Mouse (Mus musculus) activated CD4-positive, CD25-positive, alpha-beta regulatory T cell, adult 4 months (primary cell): Measurements from ENCODE around the gene Cacnb2. TPM values are rescaled to one million over a fixed set of nuclear protein-coding genes. Genes with fewer than 3 reads are reported as not detected.

Experiments used
- ATAC-seq: one replicate; pipeline ENCODE4 v1.8.0; 2017
- polyA plus RNA-seq, 2 experiments: library from polyadenylated mRNA; unstranded; fragments of 100-300 nt; shearing (Covaris generic); gene quantifications; one replicate each; pipeline ENCODE4 v1.2.1; 2017

Gene Cacnb2
- polyA plus RNA-seq, 2 experiments from 2014 or later, result 0.15 TPM; not detected in 1

DNA sequence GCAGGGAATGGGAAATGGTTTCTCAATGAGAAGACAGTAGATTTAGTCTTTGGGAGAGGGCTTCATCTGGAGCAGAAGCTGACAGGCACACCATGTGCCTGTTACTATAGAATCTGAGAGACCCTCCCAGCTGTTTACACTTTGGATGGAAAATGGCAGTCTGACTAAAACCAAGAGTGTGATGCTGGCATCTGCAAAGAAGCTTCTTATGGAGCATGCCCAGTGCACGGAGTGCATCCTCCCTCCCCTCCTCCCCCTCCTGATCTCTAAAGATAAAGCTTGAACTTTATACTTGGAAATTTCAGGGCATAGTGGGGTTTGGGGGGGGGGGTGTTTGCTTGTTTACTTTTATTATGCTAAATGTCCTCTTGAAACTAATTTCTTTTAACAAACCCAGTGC is 270.2 kb downstream of the Cacnb2 start:
- ATAC-seq, result no peak

- ATAC-seq, result no peak
Observed at GRCm38 (mm10) chr2:14873701-14874181, 270.9 kb downstream of the Cacnb2 start.

- no peak for ATAC-seq
Observed at GRCm38 (mm10) chr2:14874281-14875037, 271.6 kb downstream of the Cacnb2 start.

- no peak for ATAC-seq
Observed at GRCm38 (mm10) chr2:14875121-14875520, 272.2 kb downstream of the Cacnb2 start.

- ATAC-seq, result no peak
Observed at GRCm38 (mm10) chr2:14875616-14876015, 272.7 kb downstream of the Cacnb2 start.

- no peak for ATAC-seq
Observed at GRCm38 (mm10) chr2:14878953-14879352, 276.1 kb downstream of the Cacnb2 start.

DNA sequence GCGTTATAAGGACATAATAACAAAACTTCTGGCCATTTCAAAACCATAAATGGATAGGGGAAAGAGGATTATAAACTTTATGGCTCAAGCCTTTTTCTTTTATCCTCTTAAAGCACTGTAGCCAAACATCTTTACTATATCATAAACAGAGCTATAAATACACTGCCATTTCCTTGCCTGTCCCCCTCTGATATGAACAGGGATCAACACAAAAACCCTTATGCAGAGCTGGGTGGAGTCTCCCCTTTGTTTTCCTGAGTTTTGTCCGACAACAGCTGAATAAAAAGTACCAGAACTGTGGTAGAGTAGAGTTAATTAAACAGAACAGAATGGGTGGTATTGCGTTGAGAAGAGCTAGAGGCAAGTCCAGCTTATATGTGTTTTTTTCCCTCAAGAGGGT is 280.6 kb downstream of the Cacnb2 start:
- no peak for ATAC-seq

DNA sequence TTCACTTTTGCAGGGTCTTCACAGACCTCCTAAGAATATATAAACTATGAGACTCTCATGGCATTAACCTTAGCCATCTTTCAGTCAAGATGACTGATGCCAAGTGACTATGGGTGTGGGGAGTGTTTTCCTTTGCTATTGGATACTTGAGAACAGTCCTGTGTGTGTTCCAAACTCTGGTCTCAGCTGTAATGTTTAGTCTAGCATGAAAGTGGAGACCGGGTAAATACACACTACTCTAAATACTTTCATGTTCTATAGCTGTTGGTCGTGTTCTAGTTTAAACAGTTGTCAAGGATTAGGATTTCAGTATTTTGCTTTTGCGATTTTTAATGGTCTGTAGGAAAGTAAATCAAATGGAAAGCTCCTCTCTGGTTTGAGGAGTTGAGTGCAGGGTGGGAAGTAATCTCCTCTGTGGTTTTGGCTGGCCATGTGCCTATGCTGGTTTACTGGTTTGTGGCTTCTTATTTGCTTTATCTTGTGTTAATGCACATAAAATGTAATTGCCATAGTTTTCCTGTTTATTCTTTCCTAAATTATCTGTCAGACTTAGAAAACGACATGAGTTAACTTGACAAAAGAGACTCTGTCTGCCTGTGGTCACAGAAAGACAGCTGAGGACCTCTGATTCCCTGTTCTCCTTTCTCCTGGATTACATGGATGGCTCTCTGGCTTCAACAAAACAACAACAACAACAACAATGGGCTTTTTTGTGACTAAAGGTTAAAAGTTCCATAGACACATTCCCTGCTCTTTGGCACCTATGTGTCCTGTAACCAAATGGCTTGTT is 285.7 kb downstream of the Cacnb2 start:
- no peak for ATAC-seq

GRCm38 (mm10) chr2:14903837-14904236 is 300.9 kb downstream of the Cacnb2 start:
- ATAC-seq, result no peak

- ATAC-seq, result no peak
Observed at GRCm38 (mm10) chr2:14904865-14905264, 302.0 kb downstream of the Cacnb2 start.

DNA sequence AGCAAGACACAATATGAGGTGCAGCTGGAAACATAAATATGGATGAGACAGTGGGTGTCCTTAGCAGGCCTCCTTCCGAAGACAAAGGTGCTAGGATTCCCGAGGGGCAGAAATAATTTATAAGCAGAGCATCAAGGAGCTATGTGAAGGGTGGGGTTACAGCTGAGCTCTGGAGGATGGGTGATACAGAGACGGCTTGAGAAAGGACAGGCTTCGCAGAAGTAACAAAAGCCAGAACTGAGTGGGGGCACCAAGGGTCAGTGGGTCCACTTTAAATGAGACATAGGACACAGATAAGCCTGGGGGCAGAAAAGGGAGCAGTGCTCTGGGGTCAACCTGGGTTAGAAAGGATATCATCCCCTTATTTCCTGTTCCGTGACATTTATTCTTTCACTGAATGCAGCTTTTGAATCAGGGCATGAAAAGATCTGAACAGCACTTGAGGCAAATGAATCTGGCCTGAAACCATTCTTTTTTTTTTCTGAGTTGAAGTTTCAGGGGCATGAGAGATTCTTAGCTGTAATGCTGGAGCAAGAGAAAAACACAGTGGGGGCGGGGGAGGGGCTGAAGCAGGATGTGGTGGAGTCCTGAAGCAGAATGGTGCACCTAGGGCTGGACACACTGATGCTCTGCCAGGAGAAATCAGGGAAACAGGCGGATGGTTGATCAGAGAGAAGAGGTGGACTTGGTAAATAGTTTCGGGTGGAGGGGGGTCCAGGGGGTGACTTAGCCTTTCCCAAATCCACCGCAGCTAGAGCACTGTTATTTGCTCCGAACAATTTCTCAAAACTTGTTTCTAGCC is 304.4 kb downstream of the Cacnb2 start:
- no peak for ATAC-seq

DNA sequence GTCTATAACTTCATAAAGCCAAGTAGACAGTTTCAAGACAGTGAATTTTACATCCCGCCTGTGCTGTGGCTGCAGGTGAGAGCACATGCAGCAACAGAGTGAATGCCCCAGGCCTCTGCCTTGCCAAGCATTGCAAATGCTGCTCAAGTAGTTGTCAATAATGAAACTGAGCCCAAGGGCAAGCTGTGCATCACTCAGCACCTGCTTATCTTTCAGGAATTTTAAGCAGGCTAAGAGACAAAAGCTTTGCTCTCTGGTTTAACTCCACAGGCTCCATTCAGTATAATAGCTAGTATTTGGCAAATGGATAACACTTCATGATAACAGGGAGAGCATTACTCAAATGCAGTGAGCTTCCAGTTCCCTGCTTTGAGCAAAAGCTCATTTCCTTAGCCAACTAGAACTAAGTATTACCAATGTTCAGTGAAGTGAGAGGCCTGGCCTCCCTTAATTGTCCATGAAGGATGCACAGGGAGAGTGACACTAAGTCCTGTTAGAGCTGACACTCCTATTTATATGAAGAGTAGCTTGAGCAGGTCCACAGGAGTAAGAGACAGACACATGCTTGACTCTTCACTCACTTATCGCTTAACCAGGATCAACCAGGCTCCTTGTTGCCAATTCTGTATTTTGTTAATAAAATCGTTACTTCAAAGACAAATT is 314.8 kb downstream of the Cacnb2 start:
- no peak for ATAC-seq

- ATAC-seq, result no peak
Observed at GRCm38 (mm10) chr2:14929866-14930265, 327.0 kb downstream of the Cacnb2 start.

DNA sequence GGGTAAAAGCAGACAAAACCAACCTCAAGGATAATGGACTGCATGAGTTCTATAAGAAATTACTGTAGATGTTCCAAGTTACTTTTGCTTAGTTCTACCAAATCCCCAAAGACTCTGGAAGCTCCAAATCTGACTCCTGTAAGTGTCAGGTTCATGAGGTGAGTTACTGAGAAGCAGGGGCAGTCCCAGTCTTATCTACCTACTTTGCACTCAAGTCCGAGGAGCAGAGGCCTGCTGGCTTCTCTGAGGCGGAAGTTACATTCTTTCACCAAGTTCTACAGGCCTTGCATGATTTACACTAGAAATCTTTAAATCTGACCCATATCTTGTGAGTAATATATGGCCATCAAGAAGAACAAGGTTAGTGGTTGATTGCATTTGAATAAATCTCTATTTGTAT is 329.1 kb downstream of the Cacnb2 start:
- ATAC-seq, result no peak

DNA sequence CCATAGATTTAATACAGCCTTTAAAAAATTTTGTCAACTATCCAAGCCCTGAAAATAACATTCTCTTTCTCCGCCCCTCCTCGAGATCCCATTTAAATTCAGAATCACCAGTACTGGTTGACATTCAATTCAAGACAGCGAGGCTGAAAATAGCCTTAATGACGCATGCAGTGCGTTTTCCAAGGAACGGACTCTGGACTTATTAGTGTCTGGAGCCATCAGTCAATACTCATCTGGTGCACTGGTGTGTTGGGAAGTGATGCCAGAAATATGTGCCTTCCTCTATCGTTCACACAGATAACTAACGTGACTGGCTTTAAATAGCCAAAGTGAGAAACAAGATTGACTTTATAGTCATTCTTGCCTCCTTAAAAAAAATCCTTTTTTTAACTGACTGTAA is 333.6 kb downstream of the Cacnb2 start:
- ATAC-seq, result no peak

DNA sequence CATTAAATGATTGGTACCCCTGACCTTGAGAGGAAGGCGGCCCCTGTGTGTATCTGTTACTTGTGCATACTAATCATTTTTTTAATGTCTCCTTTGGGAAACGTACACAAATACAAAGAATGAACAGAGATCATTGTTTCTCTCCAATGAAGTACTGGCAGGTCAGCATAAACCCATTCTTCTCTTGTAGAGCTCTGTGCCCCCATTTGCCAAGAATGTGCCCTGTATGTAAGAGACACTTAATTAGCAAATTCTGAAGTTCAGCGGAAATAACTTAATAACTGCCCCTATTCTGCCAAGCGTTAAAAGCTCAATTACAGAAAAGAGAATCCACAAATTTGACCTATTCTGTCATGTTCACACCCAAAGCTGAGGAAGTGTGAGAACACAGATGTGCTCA is 339.4 kb downstream of the Cacnb2 start:
- no peak for ATAC-seq

DNA sequence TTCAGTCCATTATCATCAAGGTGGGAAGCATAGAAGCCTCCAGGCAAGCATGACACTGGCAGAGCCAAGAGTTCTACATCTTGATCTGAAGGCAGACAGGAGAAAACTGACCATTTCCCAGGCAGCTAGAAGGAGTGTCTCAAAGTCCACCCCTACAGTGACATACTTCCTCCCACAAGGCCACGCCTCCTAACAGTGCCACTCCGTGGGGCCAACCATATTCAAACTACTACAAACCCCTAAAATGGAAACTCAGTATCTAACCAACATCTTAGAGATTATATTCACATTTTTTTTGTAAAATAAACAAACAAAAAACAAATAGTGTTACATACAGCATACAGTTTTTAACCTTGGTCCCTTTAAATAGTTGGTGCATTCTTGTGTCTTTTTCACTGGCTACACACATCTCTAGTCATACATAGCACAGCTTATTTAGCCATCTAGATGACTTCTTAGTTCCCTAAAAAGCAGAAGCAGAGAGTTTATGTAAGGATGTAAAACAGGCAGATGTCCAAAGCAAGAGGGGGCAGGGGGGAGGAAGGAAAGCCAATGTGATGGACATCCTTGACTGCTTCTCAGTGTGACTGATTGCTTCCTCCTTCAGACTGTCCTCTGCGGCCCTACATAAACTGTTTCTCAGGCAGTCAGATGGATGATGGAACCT is 340.9 kb downstream of the Cacnb2 start:
- no peak for ATAC-seq

DNA sequence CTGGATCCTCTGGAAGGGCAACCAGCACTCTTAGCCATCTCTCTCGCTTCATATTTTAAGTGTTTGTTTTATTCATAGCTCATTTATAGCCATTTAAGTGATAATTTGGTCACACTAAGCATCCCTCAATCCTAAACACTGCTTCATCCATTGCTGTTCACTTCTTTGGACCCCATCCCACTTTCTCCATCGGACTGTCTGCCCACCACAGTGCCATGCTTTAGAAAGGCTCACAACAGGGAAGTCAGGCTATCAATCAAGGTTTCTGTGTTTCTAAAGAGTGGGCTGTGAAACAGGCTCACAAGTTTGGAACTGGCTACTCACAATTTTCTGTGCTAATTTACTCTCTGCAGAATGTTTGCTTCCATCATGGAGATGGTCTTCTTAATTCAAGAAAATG is 350.2 kb downstream of the Cacnb2 start:
- no peak for ATAC-seq

DNA sequence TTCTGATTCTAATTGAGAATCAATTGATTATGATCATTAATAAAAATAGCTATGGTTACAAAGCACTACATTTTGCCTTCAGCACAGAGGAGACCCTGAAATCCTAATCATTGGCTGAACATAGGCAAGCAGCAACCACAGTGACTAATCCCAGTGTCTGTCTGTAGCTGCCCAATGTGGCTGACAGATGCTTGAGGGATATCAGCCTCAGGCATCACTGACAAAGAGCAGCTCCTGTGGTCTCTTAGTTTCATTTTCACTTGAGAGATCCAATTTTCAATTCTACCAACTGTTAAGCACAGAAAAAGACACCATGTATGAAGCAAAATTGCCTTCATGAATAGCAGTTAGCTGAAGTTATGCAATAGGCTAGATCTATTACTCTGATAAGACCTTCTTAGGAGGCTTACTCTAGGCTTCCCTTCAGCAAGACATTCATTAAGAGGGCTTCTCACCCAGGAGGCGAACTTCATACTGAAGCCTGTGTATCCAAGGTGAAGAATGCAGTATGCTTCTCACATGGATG is 358.1 kb downstream of the Cacnb2 start:
- ATAC-seq, result peak; percentile 14

GRCm38 (mm10) chr2:14961493-14961892 is 358.6 kb downstream of the Cacnb2 start:
- ATAC-seq, result no peak

DNA sequence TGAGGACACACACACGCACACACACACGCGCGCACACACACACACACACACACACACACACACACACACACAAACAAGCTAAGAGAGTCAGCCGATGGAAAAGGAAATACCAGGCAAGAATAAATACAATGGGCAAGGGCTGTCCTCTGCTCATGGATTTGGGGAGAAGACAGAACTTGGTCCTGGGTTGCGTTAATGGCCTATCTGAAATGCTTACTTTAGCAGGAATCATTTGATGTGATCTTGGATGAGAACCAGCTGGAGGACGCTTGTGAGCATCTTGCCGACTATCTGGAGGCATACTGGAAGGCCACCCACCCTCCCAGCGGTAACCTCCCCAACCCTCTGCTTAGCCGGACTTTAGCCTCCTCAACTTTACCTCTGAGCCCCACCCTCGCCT is 381.1 kb downstream of the Cacnb2 start:
- no peak for ATAC-seq

- ATAC-seq, result no peak
Observed at GRCm38 (mm10) chr2:14988451-14988850, 385.6 kb downstream of the Cacnb2 start.
